Mouse (Mus musculus) spleen, adult 2 months (tissue): ENCODE data around the gene Cgn.
"Not testable (repeated sequence)": the region's sequence is repeated elsewhere in the genome, so short reads cannot be mapped to it uniquely, and the experiment has no call there.

Experiments
- CTCF ChIP-seq: fragments of 200-500 bp; IDR thresholded peaks from 2 replicates; pipeline ENCODE4 v1.5.1; 2011; ENCODE audit warnings: mild to moderate bottlenecking, inconsistent platforms; ENCODE audit not compliant: insufficient read depth, insufficient read length, insufficient replicate concordance; ENCODE audit errors: extremely low read depth
- POLR2A ChIP-seq: fragments of 200-500 bp; IDR thresholded peaks from 2 replicates; pipeline ENCODE4 v1.6.1; 2011; ENCODE audit warnings: low read depth, low read length, inconsistent platforms

- not testable (repeated sequence) for TF ChIP-seq CTCF, POLR2A
Measured at GRCm38 (mm10) chr3:94757251-94758055, 28.8 kb downstream of the Cgn start.
